Mouse (Mus musculus) adipocyte (in vitro differentiated cells): ENCODE measurements around the gene Zcchc13.
A peak's percentile ranks its signal among the peaks of the same experiment; 100 is the strongest.

Experiments
- DNase-seq: peaks from one replicate; pipeline ENCODE4 v3.0.0-alpha.2; 2016; ENCODE audit warnings: low spot score

Zcchc13 gene

DNA sequence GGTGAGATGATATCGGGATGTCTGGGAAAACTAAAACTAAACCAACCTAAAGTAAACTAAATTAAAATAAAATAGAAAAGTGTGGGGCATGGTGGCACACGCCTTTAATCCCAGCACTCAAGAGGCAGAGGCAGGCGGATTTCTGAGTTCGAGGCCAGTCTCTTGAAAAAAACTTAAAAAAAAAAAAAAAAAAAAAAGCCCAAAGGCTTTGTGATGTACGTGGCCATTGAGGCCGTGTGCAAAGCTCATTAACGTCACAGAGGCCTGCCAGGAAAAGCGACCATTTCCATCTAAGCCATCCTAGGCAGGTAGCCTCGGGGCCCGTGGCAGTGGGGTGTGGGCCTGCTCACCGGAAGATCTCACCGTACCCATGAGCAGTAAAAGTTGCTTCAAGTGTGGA, at the start of gene Zcchc13:
TSS of gene Zcchc13 (plus strand) at position 284 of the 400 bp plus-strand sequence.
- DNase-seq = no peak

DNA sequence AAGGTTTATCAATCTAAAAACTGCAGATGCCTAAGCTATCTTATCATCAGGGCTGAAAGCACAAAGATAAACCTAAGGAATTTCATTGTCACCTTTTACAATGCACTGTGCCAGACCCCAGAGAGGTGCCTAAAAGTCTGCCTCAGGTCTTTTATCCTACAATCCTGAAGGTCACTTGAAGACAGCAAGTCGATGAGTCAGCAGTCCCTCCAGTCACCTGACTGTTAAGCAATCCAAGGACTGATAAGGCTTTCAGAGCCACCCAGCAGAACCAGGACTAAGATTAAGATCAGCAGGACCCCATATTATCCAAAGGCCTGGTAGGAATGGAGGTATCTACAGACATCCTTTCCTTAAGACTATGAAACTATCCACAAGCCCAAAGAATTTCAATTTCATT, 46.1 kb upstream of the Zcchc13 start:
- no peak for DNase-seq

DNA sequence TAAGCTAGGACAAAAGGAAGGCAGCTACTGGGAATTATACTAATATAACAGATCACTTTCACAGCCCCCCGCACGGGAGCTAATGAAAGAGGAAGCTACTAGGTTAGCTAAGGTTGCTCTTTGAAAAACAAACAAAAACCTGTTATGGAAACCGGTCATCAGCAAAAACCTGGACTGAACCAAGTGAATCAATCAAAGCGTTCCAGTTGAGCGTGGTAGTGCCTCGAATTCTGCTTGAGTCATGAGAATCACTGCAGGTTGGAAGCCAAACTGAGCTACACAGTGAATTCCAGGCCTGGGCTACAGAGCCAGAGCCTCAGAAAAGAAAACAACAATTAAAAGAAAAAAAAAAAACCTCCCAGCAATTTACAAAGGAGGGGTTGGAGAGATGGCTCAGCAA, 38.3 kb upstream of the Zcchc13 start:
- no peak for DNase-seq

DNA sequence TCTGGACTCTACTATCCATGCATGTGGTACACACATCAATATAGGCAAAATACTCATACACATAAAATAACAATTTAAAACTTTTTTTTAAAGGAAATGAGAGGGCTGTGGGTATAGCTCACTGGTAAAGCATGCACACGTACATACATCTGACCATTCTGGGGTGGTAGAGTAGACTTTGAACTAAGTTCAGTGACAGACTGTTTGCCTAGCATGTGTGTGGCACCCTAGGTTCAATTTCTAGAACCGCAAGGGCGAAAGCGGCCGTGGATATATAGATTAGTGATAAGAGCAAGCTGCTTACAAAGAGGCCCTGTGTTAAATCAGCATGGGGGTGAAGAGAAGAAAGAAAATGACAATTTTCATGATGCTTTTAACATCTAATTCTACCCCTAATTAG, 27.8 kb upstream of the Zcchc13 start:
- no peak for DNase-seq

DNA sequence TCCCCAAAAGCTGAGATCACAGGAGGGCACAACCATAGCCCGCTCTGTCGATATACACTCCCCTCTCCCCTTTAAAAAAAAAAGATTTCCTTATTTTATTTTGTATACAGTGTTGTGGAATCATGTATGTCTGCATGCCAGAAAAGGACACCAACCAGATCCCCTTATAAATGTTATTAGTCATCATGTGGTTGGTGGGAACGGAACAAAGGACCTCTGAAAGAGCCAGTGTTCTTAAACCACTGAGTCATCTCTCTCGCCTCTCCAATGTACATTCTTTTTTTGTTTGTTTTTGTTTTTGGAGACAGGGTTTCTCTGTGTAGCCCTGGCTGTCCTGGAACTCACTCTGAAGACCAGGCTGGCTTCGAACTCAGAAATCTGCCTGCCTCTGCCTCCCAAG, 26.2 kb upstream of the Zcchc13 start:
- no peak for DNase-seq

DNA sequence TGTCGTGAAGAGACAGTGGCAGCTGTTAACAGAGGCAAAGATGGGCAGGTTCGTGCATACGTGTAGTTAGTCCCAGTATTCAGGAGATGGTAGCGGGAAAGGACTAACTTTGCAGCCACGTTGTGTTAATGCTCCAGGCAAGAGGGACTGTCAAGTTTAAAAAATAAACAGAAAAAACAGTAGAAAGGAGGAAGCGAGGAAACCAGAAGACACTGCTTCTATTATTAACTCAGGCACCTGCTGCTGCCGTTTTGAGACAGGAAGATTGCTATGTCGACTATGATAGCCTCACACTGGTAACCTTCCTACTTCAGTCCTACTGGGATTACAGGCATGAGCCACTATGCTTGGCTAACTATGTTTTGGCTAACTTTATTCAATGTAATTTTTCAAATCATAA, 24.9 kb upstream of the Zcchc13 start:
- DNase-seq = no peak

DNA sequence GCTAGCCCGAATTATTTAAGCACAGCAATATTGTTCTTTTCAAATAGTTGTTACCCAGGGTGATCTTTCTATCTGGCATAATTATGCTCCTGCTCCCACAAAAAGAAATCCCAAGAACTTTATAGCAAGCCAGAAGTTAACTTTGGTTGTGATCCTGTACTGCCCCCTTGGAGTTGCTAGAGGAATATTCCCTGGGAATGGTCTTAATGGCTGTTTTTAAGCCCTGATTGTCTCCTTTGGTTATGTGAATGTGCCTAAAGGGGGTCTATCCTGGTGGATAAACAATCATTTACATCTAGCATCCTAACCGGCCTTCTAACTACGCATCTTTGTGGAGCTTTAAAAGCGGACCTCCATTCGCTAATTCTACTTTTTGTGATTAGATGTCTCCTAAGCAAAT, 20.0 kb upstream of the Zcchc13 start:
- DNase-seq = peak; percentile 40

DNA sequence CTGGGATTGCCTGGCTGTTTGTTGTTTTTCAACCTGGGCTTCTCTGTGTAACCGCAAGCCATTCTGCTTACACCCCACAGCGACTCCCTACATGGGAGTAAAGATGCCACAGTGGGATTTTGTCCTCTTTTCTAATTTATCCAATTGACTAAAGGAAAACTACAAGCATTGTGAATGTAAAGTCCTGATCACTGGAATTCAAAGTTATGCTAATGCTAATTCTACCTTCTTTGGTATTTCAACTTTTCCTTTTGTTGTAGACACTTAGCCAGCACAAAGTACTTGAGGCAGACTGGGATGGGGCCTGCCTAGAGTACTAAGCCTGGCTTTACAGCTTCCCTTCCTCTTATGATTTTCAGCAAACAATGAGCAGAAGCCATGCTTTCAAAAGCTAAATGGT, 18.9 kb upstream of the Zcchc13 start:
- no peak for DNase-seq

DNA sequence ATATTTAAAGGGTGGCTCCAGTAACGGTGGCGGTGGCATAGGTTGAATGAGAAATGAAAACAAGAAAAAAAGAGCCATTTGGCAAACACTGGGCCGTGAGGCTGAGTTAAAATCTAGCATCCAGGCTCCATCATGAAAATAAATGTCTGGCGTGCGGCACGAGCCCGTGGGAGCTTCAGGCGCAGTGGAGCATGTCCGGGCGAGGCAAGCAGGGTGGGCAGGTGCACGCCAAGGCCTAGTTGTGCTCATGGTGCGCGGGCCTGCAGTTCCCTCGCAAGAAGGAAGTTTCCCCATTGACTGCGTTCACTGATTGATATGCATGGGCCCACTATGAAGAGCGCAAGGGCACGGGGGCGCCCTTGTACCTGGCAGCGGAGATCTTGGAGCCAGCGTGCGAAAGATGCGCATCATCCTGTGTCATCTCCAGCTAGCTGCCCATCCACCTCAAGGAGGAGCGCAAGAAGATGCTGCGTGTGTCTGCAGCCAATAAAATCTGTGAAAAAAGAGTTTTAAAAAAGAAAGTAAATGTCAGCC, 15.6 kb upstream of the Zcchc13 start:
- no peak for DNase-seq

DNA sequence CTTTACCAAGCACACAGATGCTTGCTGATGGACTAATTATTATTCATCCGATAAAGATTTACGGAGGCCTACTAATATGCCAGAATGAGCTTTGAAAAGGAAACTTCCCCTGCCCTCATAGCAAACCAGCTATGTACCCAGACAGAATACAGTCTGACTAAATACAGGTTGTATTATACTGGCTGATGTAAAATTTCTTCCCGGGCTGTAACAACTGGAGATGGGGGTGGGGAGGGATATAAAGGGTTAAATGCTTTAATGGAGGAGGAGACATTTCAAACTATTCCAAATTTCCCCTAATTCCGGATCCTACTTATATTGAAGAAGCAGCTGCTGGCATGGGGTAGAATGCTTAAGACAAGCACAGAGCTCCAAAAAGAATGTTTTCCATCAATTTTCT, 14.9 kb upstream of the Zcchc13 start:
- DNase-seq = no peak

DNA sequence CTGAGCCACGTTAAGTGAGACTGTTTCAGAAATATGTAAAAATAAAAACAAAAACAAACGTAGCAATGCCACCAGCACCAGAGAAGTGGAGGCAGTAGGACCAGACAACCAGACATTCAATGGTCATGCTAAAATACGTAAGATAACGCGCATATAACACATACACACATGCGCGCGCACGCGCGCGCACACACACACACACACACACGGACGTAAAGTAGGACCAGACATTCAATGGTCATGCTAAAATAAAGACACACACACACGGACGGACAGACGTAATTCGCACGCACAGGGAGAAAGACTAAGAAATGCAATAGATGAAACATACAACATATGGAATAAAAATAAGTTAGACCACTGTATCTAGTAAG, 14.2 kb upstream of the Zcchc13 start:
- peak; percentile 53 for DNase-seq

DNA sequence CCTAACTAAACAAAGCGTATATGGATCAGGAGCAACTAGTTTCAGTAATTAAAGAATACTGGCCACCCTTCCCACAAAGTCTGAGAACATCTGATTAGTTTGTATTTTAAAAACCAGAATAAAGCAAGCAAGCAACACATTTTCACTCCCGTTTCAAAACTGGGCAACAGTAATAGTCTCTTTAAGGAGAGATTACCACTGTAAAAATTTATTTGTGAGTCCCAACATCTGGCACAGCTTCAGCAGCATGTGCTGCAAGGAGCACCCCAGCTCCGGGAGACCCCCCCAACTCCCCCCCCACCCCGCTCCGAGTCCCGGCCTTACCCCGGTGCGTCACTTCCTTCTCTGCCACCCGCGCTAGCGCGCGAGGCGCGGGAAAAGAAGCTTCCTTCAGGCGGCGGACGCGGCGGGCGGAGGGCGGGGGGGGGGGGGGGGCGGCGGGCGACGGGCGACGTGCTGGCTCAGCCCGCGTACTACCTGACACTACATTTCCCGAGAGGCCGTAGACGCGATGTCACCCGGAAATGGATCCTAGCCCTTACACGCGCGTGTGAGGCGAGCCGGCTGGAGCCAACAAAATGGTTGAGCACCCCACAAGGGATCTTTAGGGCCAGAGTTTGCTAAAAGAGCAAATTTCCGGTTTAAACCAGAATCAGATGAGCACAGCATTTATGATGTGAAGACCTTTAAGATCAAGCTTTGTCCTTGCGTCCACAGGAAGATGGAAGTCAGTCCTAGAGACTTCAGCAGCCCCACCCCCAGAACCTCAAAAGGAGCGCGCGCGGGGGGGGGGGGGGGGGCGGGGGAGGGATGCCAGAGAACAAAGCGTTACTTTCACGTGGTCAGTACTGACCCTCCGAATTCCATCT, 13.6 kb upstream of the Zcchc13 start:
- peak; percentile 85 for DNase-seq

DNA sequence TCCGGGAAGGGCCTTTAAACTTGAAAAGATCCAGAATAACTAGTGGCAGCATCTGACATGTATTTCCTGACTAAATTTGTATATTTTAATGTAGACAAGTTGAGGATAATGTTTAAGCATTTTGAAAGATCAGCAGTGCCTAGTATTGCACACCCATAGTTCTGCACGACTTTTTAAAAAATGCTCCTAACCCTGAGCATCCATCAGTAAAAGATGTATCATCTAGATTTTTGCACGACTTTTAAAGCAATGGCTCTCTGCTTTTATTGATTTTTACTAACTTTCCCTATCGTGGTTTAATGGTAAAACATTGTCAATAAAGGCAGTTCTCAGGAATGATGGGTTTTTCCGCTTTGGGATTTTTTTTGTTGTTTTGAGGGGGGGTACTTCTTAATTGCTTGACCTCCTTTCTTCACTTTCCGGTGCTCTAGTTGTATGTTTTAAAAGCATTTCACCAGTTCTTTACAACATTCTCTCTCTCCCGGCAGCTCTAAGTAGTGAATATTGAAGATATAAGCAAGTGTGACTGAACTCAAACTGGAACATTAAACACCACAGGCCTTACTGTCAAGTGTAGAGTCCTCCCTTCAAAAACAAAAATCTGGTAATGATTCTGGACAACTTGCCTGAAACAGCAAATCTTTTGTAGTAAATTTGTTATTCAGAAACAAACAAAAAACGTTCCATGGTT, 12.8 kb upstream of the Zcchc13 start:
- no peak for DNase-seq

DNA sequence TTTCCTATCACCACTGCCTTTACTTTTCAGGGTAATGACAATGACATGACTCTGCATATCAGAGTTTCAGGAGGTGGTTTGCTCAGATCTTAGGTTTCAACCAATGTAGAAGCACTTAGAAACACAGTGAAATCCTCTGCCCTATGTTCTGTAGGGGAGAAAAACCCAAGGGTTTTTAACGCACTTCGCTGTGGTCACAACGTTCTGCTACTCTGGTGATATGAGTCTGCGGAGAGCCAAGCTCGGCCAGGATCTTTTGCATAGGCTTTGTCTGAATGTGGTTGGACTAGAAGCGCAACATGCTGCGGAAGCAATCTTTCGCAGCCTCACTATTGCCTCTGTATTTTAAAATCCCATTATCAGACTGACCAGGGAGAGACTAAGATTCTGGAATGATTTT, 8.6 kb upstream of the Zcchc13 start:
- no peak for DNase-seq

DNA sequence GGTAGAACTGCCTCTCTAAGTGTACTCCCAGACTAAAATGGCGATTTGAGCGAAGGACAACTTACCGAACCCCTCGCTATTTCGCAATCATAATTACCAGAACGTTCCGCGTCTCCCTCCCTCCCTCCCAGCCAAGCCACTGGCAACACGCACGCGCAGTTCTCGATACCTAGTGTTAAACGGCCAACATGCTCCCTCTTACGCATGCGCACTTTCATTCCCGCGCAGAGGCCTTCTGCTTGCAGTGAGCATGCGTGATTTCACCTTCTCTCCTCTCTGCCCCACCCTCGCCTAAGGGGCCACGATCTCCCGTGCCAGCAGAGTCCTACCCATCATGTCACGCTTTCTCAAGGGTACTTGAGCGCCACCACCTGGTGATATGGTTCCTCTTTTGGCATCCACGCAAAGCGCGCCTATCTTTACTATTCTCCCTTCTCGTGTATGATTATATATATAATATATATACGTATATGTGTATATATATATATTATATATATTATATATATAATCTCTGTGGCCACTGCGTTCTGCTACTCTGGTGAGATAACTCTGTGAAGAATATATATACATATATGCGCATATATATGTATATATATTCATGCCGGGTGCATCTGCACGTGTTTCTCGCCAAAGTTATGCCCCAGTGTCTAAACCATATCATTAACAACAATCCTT, 8.0 kb upstream of the Zcchc13 start:
- DNase-seq = peak; percentile 98

DNA sequence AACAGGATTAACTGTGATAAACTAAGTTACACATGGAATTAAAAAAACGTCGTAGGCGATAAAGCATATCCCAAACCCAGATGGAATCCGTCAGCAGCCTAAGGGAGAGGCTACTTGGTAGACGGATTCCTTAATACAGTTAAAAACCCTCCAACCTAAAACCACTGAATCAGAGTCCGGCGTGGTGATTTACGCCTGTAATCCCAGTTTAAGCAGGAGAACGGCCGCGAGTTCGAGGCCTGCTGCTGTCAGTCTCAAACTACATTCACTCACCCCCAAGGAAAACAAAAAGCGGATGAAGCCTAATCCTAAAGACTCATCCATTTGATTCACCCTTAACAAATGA, 7.5 kb upstream of the Zcchc13 start:
- peak; percentile 46 for DNase-seq

DNA sequence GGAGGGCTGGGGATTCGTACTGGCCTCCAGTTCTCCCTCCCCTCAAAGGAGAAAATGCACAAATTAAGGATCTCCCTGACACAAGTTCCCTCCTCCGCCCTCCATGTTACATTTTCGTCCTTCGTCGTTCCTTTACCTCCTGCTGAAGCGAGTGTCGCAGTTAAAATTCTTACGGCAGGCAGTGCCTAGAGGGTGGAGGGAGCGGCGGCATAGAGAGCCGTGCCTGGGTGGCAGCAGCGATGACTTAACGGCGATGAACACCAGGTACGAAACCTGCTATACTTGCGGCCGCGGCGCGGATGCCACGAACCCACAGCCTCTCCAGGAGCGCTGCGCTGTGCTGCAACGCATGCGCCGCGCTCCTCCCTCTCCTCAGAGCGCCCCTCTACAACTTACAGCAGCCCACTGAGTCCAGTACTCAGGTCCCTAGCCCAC, 7.0 kb upstream of the Zcchc13 start:
- DNase-seq = peak; percentile 42

DNA sequence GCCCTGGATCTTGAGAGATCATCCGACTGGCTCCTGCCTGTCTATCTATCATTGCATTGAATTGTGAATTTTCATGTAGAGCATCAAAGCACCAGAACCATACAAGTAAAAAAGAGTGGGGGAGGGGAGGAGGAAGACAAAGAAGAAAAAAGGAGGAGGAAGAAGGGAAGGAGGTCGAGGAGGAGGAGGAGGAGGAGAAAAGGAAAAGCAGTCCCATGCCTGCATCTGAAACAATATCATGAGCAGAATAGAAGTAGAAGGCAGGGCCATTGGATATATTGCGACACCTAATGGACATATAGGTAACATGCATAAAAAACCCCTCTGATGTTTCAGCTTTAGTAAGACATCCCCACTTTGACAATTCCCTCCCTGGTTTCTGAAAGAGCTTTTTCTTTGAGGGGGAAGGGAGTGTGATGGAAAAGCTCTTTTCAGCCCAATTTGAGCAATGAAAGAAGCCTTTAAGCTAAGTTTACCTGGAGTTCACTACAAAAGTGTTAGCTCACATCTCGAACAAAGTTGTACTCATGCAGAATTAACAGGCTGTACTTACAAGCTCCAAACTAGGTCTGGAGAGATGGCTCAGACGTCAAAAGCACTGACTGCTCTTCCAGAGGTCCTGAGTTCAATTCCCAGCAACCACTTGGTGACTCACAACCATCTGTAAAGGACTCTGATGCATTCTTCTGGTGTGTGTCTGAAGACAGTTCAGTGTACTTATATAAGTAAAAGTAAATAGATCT, 5.8 kb upstream of the Zcchc13 start:
- peak; percentile 43 for DNase-seq

DNA sequence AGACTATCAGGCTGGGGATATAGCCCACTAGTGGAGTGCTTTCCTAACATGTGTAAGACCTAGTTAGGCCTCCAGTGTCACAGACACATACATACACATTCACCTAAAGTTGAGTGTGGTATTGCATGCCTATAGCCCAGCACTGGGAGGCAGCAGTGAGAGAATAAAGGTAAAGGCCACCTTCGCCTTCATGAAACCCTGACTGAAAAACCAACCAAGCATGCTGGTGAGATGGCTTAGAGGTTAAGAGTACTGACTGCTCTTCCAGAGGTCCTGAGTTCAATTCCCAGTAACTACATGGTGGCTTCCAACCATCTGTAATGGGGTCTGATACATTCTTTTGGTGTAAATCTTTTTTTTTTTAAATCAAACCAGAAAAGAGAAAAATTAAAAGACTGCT, 1.5 kb upstream of the Zcchc13 start:
- no peak for DNase-seq

DNA sequence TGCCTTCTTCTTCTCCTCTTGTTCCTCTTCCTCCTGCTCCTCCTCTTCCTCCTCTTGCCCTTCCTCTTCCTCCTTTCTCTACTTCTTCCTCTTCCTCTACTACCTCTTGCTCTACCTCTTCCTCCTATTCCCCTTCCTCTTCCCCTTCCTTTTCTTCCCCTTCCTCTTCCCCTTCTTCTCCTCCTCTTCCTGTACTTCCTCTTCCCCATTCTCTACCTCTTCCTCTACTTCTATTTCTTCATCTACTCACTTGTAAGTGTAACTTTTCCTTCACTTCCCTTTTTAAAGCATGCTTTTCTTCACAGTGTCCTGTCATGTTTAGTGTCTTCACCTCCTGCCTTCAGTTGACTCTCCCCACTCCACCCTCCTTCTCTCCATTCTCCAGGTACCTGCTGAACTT, 3.5 kb downstream of the Zcchc13 start:
- DNase-seq = no peak

DNA sequence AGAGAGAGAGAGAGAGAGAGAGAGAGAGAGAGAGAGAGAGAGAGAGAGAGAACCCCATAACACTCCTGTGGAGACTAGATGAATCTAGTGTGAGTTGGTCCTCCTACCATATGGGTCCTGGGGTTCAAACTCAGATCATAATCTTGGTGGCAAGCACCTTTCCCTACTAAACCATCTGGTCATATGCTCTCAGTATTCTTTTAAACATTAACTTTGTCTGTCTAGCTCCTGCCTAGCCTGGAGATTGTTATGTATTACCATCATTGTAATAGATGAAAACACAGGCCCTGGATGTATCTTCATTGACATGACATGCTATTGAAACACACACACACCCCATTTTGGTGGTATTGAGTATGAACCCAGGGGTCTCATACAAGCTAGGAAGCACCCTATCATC, 5.6 kb downstream of the Zcchc13 start:
- no peak for DNase-seq

DNA sequence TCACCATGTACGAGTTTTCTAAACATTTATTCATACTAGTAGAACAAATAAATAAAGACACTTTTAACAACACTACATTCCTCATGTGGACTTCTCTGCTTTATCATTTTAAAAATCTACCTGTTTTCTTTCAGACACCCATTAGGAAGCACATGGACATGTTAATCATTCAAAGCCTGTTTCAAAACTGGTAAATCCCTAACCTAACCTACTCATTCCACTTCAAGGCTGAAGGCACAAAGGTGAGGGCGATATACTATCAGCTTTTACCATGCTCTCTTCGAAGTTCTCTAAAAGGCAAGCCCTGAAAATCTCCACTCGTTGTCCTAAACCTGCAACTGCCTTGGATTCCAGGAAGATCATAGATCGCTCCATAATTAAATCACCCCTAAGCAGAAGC, 8.2 kb downstream of the Zcchc13 start:
- DNase-seq = no peak
